Mouse (Mus musculus) MEL (cell line): Measurements from ENCODE around the gene Kcna5. TPM values are rescaled to one million over a fixed set of nuclear protein-coding genes. Genes with fewer than 3 reads are reported as not detected.

ENCODE experiments used
- DNase-seq: peaks from one replicate; pipeline ENCODE4 v3.0.0; 2011; ENCODE audit warnings: low read depth, low spot score
- H3K27ac ChIP-seq: 2 replicates; pipeline ENCODE4 v1.5.1; 2012; ENCODE audit warnings: low read depth, mild to moderate bottlenecking, control low read depth, low read length, moderate library complexity; ENCODE audit not compliant: control insufficient read depth
- H3K27me3 ChIP-seq, 2 experiments: fragments of 150-350 bp in 1 of 2; sonication (generic) in 1 of 2; 2 replicates each; pipeline ENCODE4 v1.6.1; 2012; ENCODE audit warnings: low read length in 2 of 2, mild to moderate bottlenecking in 2 of 2, improper control_type of control experiment in 1 of 2, moderate library complexity in 1 of 2; ENCODE audit not compliant: insufficient read depth in 2 of 2, control insufficient read depth in 1 of 2
- H3K36me3 ChIP-seq, 2 experiments: 2 replicates each; pipeline ENCODE4 v1.6.1; 2012 to 2014; ENCODE audit warnings: low read length in 2 of 2, improper control_type of control experiment in 1 of 2, inconsistent platforms in 1 of 2, mild to moderate bottlenecking in 1 of 2; ENCODE audit not compliant: insufficient read depth in 2 of 2, control insufficient read depth in 1 of 2
- H3K4me1 ChIP-seq, 2 experiments: fragments of 150-350 bp in 1 of 2; sonication (generic) in 1 of 2; 2 replicates each; pipeline ENCODE4 v1.6.1; 2012; ENCODE audit warnings: low read length in 2 of 2, improper control_type of control experiment in 1 of 2, mild to moderate bottlenecking in 1 of 2; ENCODE audit not compliant: insufficient read depth in 2 of 2, control insufficient read depth in 1 of 2
- H3K4me3 ChIP-seq, 2 experiments: fragments of 150-350 bp in 1 of 2; sonication (generic) in 1 of 2; 2 replicates each; pipeline ENCODE4 v1.5.1; 2012; ENCODE audit warnings: low read depth in 2 of 2, low read length in 2 of 2, mild to moderate bottlenecking in 2 of 2, moderate library complexity in 2 of 2, control low read depth in 1 of 2, improper control_type of control experiment in 1 of 2; ENCODE audit not compliant: control insufficient read depth in 1 of 2, insufficient read depth in 1 of 2
- H3K79me2 ChIP-seq: 2 replicates; pipeline ENCODE4 v1.6.1; 2012; ENCODE audit warnings: mild to moderate bottlenecking, low read length, moderate library complexity; ENCODE audit not compliant: control insufficient read depth, poor library complexity, insufficient read depth
- H3K9ac ChIP-seq: 2 replicates; pipeline ENCODE4 v1.6.1; 2012; ENCODE audit warnings: low read depth, mild to moderate bottlenecking, control low read depth, low read length, moderate library complexity; ENCODE audit not compliant: control insufficient read depth, poor library complexity, severe bottlenecking
- H3K9me3 ChIP-seq: fragments of 150-350 bp; sonication (generic); replicated peaks from 2 replicates; pipeline ENCODE4 v1.6.1; 2012; ENCODE audit warnings: mild to moderate bottlenecking, low read length, improper control_type of control experiment, moderate library complexity; ENCODE audit not compliant: insufficient read depth
- BHLHE40 ChIP-seq: IDR thresholded peaks from 2 replicates; pipeline ENCODE4 v1.6.1; 2012; ENCODE audit warnings: low read depth, mild to moderate bottlenecking, inconsistent platforms, low read length, improper control_type of control experiment, borderline replicate concordance
- CTCF ChIP-seq, 3 experiments: IDR thresholded peaks in 2 of 3; conservative IDR thresholded peaks in 1 of 3; 2 replicates each; pipeline ENCODE4 v1.5.1; 2011 to 2012; ENCODE audit warnings: low read length in 3 of 3, low read depth in 2 of 3, mild to moderate bottlenecking in 2 of 3, improper control_type of control experiment in 1 of 3, inconsistent platforms in 1 of 3, mixed read lengths in 1 of 3, moderate library complexity in 1 of 3; ENCODE audit not compliant: control insufficient read depth in 1 of 3, insufficient read depth in 1 of 3, poor library complexity in 1 of 3, severe bottlenecking in 1 of 3
- E2F4 ChIP-seq: IDR thresholded peaks from 2 replicates; pipeline ENCODE4 v1.6.1; 2011; ENCODE audit warnings: low read depth, low read length, improper control_type of control experiment, borderline replicate concordance
- ELF1 ChIP-seq: IDR thresholded peaks from 2 replicates; pipeline ENCODE4 v1.6.1; 2014; ENCODE audit warnings: low read depth, mild to moderate bottlenecking, inconsistent platforms, low read length, improper control_type of control experiment, moderate library complexity
- EP300 ChIP-seq, 2 experiments: IDR thresholded peaks; 2 replicates each; pipeline ENCODE4 v1.6.1; 2011; ENCODE audit warnings: improper control_type of control experiment in 2 of 2, low read length in 2 of 2, low read depth in 1 of 2, mild to moderate bottlenecking in 1 of 2
- GATA1 ChIP-seq: IDR thresholded peaks from 2 replicates; pipeline ENCODE4 v1.6.1; 2011; ENCODE audit warnings: low read depth, low read length, improper control_type of control experiment
- JUND ChIP-seq: IDR thresholded peaks from 2 replicates; pipeline ENCODE4 v1.6.1; 2011; ENCODE audit warnings: low read depth, mild to moderate bottlenecking, improper control_type of control experiment, low read length
- MAX ChIP-seq: IDR thresholded peaks from 2 replicates; pipeline ENCODE4 v1.6.1; 2011; ENCODE audit warnings: low read length, improper control_type of control experiment
- MAZ ChIP-seq: IDR thresholded peaks from 2 replicates; pipeline ENCODE4 v1.6.1; 2012; ENCODE audit warnings: low read depth, mild to moderate bottlenecking, inconsistent platforms, low read length, improper control_type of control experiment
- MEF2A ChIP-seq: IDR thresholded peaks from 2 replicates; pipeline ENCODE4 v1.6.1; 2014; ENCODE audit warnings: low read depth, mild to moderate bottlenecking, inconsistent platforms, low read length, improper control_type of control experiment; ENCODE audit not compliant: poor library complexity, insufficient replicate concordance, severe bottlenecking; ENCODE audit errors: extremely low read depth
- MXI1 ChIP-seq: IDR thresholded peaks from 2 replicates; pipeline ENCODE4 v1.6.1; 2011; ENCODE audit warnings: mild to moderate bottlenecking, low read depth, low read length, improper control_type of control experiment
- MYB ChIP-seq: IDR thresholded peaks from 2 replicates; pipeline ENCODE4 v1.6.1; 2011; ENCODE audit warnings: mild to moderate bottlenecking, low read depth, low read length, improper control_type of control experiment
- MYC ChIP-seq: IDR thresholded peaks from 2 replicates; pipeline ENCODE4 v1.6.1; 2011; ENCODE audit warnings: low read depth, mild to moderate bottlenecking, low read length, improper control_type of control experiment, moderate library complexity
- POLR2A ChIP-seq, 2 experiments: IDR thresholded peaks; 2 replicates each; pipeline ENCODE4 v1.6.1; 2011 to 2012; ENCODE audit warnings: low read length in 2 of 2, mild to moderate bottlenecking in 2 of 2, control low read depth in 1 of 2, improper control_type of control experiment in 1 of 2, low read depth in 1 of 2, moderate library complexity in 1 of 2; ENCODE audit not compliant: control insufficient read depth in 1 of 2, insufficient read depth in 1 of 2, poor library complexity in 1 of 2
- POLR2AphosphoS2 ChIP-seq: IDR thresholded peaks from 2 replicates; pipeline ENCODE4 v1.6.1; 2011; ENCODE audit warnings: low read length, improper control_type of control experiment
- RAD21 ChIP-seq: IDR thresholded peaks from 2 replicates; pipeline ENCODE4 v1.6.1; 2011; ENCODE audit warnings: mild to moderate bottlenecking, low read depth, low read length, improper control_type of control experiment
- RCOR1 ChIP-seq: IDR thresholded peaks from 2 replicates; pipeline ENCODE4 v1.6.1; 2012; ENCODE audit warnings: low read depth, mild to moderate bottlenecking, inconsistent platforms, low read length, improper control_type of control experiment
- SIN3A ChIP-seq: IDR thresholded peaks from 2 replicates; pipeline ENCODE4 v1.6.1; 2012; ENCODE audit warnings: low read length, improper control_type of control experiment, inconsistent platforms
- TAL1 ChIP-seq: IDR thresholded peaks from 2 replicates; pipeline ENCODE4 v1.6.1; 2012; ENCODE audit warnings: mild to moderate bottlenecking, inconsistent platforms, low read length, moderate library complexity, mixed read lengths
- TBP ChIP-seq: IDR thresholded peaks from 2 replicates; pipeline ENCODE4 v1.8.0; 2011; ENCODE audit warnings: low read depth, low read length, improper control_type of control experiment
- TCF12 ChIP-seq: IDR thresholded peaks from 2 replicates; pipeline ENCODE4 v1.6.1; 2014; ENCODE audit warnings: low read depth, mild to moderate bottlenecking, inconsistent platforms, low read length, improper control_type of control experiment, moderate library complexity
- ZKSCAN1 ChIP-seq: IDR thresholded peaks from 2 replicates; pipeline ENCODE4 v1.6.1; 2012; ENCODE audit warnings: low read depth, mild to moderate bottlenecking, inconsistent platforms, low read length, improper control_type of control experiment, moderate library complexity
- ZMIZ1 ChIP-seq: IDR thresholded peaks from 2 replicates; pipeline ENCODE4 v1.6.1; 2012; ENCODE audit warnings: low read depth, mild to moderate bottlenecking, inconsistent platforms, low read length, improper control_type of control experiment, moderate library complexity
- ZNF384 ChIP-seq: IDR thresholded peaks from 2 replicates; pipeline ENCODE4 v1.6.1; 2012; ENCODE audit warnings: low read depth, mild to moderate bottlenecking, inconsistent platforms, low read length, improper control_type of control experiment
- polyA plus RNA-seq, 2 experiments: library from polyadenylated mRNA; stranded (reverse) in 1 of 2; unstranded in 1 of 2; fragments of >175 nt in 1 of 2; fragments of >200 nt in 1 of 2; gene quantifications; 2 replicates each; pipeline versions ENCODE4 v1.2.1 to v1.2.4; 2012; ENCODE audit warnings: low replicate concordance in 2 of 2, low read depth in 1 of 2; ENCODE audit not compliant: insufficient read length in 2 of 2, insufficient read depth in 1 of 2, missing spikeins in 1 of 2
- total RNA-seq: library from RNA; depleted of rRNA; stranded (reverse); fragments of 300-350 nt; gene quantifications from 2 replicates; pipeline ENCODE4 v1.2.3, GENCODE M21; 2012

The Kcna5 gene
- total and polyA plus RNA-seq, 3 experiments, result not detected

- TF ChIP-seq MAX (no peak), JUND (no peak), MYB (no peak), SIN3A (no peak), ZKSCAN1 (no peak), E2F4 (no peak), POLR2A (IDR thresholded peaks at IDR 0.05; ENCODE audit: control insufficient read depth in 1 of 2, insufficient read depth in 1 of 2, low read depth in 1 of 2, low read length in 2 of 2, poor library complexity in 1 of 2) (no peak), ELF1 (no peak), EP300 (IDR thresholded peaks at IDR 0.05; ENCODE audit: low read depth in 1 of 2, low read length in 2 of 2) (no peak), MAZ (no peak), MEF2A (no peak), BHLHE40 (no peak), RAD21 (no peak), TCF12 (no peak)
- H3K9me3 ChIP-seq, result no peaks in the 10 kb centered on the region
Observed at GRCm38 (mm10) chr6:126564376-126564775, 29.2 kb upstream of the Kcna5 start.

DNA sequence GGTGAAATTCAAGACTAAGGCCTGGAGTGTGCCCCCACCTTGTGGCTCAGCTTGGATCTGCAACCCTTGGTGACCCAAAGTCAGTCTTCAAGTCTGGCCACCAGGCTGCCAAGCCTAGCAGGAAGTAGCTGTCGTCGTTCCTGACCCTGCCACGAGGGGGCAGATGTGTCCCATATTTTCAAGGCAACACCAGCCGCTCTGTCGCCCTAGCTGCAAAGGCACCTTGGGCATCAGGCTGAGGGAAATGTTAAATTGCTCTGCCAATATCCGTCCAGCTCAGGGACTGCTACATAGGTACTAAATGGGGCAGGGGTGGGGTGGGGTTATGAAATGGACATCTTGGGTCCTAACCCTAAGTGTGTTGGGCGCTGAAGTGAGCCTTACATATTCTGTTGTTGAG is 28.7 kb upstream of the Kcna5 start:
- Histone ChIP-seq H3K27me3 (no peaks in the 10 kb centered on the region), H3K9ac (no peak overlapping the region), H3K36me3 (no peaks in the 10 kb centered on the region), H3K27ac (no peak overlapping the region), H3K4me1 (no peaks in the 10 kb centered on the region), H3K79me2 (no peaks in the 10 kb centered on the region), H3K4me3 (no peak overlapping the region), H3K9me3 (no peaks in the 10 kb centered on the region)
- TF ChIP-seq TAL1, result no peak
- peak; percentile 11 to 34 (median 24); a peak in 3 of 6 replicates for TF ChIP-seq CTCF (IDR thresholded peaks at IDR 0.05 in 2 of 3, conservative IDR thresholded peaks at IDR 0.05 in 1 of 3; ENCODE audit: control insufficient read depth in 1 of 3, insufficient read depth in 1 of 3, low read depth in 2 of 3, low read length in 3 of 3, poor library complexity in 1 of 3, severe bottlenecking in 1 of 3)
- peak; percentile 6 for DNase-seq

More at GRCm38 (mm10) chr6:126564376-126564775, 29.2 kb upstream of the Kcna5 start:
- Histone ChIP-seq H3K27ac (no peak overlapping the region), H3K79me2 (no peaks in the 10 kb centered on the region), H3K4me3 (no peak overlapping the region), H3K4me1 (no peaks in the 10 kb centered on the region), H3K36me3 (no peaks in the 10 kb centered on the region), H3K27me3 (no peaks in the 10 kb centered on the region), H3K9ac (no peak overlapping the region)
- DNase-seq, result no peak

DNA sequence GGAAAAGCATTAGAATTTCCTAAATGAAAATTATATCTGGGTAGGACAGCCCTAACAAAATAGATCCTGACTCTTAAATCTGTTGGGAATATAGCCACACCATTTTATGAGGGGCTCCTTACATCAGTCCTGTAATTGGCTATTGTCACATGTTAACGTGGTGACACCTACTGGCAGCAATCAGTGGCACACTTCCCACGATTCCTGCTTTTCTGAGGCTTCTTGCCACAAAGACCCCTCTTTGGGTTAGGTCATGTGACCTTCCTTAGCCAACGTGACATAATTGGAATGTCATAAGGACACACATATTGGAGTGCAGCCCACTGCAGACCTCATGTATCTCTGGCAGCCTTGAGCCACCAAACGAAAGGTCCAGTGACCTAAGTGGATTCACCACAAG is 26.5 kb upstream of the Kcna5 start:
- TF ChIP-seq ZMIZ1, result no peak
- no peak for TF ChIP-seq MXI1
- TF ChIP-seq TBP, result no peak
- no peak for TF ChIP-seq BHLHE40
- TF ChIP-seq MYC, result no peak
- TF ChIP-seq GATA1, result no peak
- TF ChIP-seq TAL1, result no peak
- no peak for TF ChIP-seq RCOR1
- TF ChIP-seq MAZ, result no peak
- no peak for TF ChIP-seq ZNF384
- no peak for TF ChIP-seq POLR2AphosphoS2
- DNase-seq, result no peak
- Histone ChIP-seq H3K27ac (no peak overlapping the region), H3K9me3 (no peaks in the 10 kb centered on the region), H3K36me3 (no peaks in the 10 kb centered on the region), H3K9ac (no peak overlapping the region), H3K4me3 (no peak overlapping the region), H3K27me3 (no peaks in the 10 kb centered on the region), H3K79me2 (no peaks in the 10 kb centered on the region), H3K4me1 (no peaks in the 10 kb centered on the region)
